Mouse (Mus musculus) midbrain, embryonic 16.5 days (tissue): ENCODE measurements at regions not wholly inside any gene's neighbourhood (a gene's known extent, or its start where the extent isn't known, plus 50 kb on each side); places are given as distances from the start of the nearest gene placed in this dataset.
A peak's percentile ranks its signal among the peaks of the same experiment; 100 is the strongest.
"Not testable (repeated sequence)": the region's sequence is repeated elsewhere in the genome, so short reads cannot be mapped to it uniquely, and the experiment has no call there.

ENCODE experiments used
- ATAC-seq: fragments of 200-750 bp; cut with Nextera tagmentation; 2 replicates; pipeline ENCODE4 v1.8.0; 2017; ENCODE audit warnings: moderate TSS enrichment
- H3K27ac ChIP-seq: fragments of 300-500 bp; sonication (generic); 2 replicates; pipeline ENCODE4 v1.5.1; 2014; ENCODE audit warnings: mild to moderate bottlenecking, low read length, mixed read lengths
- H3K27me3 ChIP-seq: fragments of 300-500 bp; sonication (generic); 2 replicates; pipeline ENCODE4 v1.6.1; 2014; ENCODE audit warnings: low read depth, low read length, mixed read lengths; ENCODE audit not compliant: control insufficient read depth, insufficient read depth
- H3K36me3 ChIP-seq: fragments of 300-500 bp; sonication (generic); 2 replicates; pipeline ENCODE4 v1.6.1; 2014; ENCODE audit warnings: mild to moderate bottlenecking, low read length, moderate library complexity, mixed read lengths; ENCODE audit not compliant: control insufficient read depth, insufficient read depth
- H3K4me1 ChIP-seq: fragments of 300-500 bp; sonication (generic); 2 replicates; pipeline ENCODE4 v1.6.1; 2014; ENCODE audit warnings: mild to moderate bottlenecking, low read length, mixed read lengths; ENCODE audit not compliant: control insufficient read depth, insufficient read depth
- H3K4me2 ChIP-seq: fragments of 300-500 bp; sonication (generic); 2 replicates; pipeline ENCODE4 v1.6.1; 2014; ENCODE audit warnings: mild to moderate bottlenecking, low read length, mixed read lengths
- H3K4me3 ChIP-seq: fragments of 300-500 bp; sonication (generic); 2 replicates; pipeline ENCODE4 v1.5.1; 2014; ENCODE audit warnings: low read depth, mild to moderate bottlenecking, low read length, moderate library complexity, mixed read lengths
- H3K9ac ChIP-seq: fragments of 300-500 bp; sonication (generic); 2 replicates; pipeline ENCODE4 v1.6.1; 2014; ENCODE audit warnings: low read depth, low read length, mixed read lengths
- H3K9me3 ChIP-seq: fragments of 300-500 bp; sonication (generic); replicated peaks from 2 replicates; pipeline ENCODE4 v1.6.1; 2014; ENCODE audit warnings: mild to moderate bottlenecking, low read length, mixed read lengths; ENCODE audit not compliant: control insufficient read depth, poor library complexity, severe bottlenecking
- WGBS: fragments of 180-500 bp; shearing (Covaris S2); extraction: QIAGEN DNeasy Blood & Tissue Kit; methylation state at CpG from one replicate; pipeline ENCODE4 v1.1.7; 2014; 5-methylcytosine and 5-hydroxymethylcytosine counted together

GRCm38 (mm10) chr10:48582006-48582405 lies 1206.6 kb downstream of the Grik2 start:
- Histone ChIP-seq H3K27ac (no peak overlapping the region), H3K36me3 (no peaks in the 10 kb centered on the region), H3K4me2 (no peak overlapping the region), H3K4me3 (no peak overlapping the region), H3K9ac (no peak overlapping the region), H3K9me3 (no peaks in the 10 kb centered on the region), H3K4me1 (no peaks in the 10 kb centered on the region), H3K27me3 (no peaks in the 10 kb centered on the region)
- ATAC-seq: no peak
- WGBS: 65% methylated on average over 1 of the region's 1 CpGs

- no peaks in the 10 kb centered on the region for H3K9me3 ChIP-seq
- H3K9ac ChIP-seq: no peak overlapping the region
- no peak overlapping the region for H3K27ac ChIP-seq
- no peak overlapping the region for H3K4me2 ChIP-seq
- H3K4me1 ChIP-seq: no peaks in the 10 kb centered on the region
- no peak overlapping the region for H3K4me3 ChIP-seq
- H3K36me3 ChIP-seq: no peaks in the 10 kb centered on the region
- no peak for ATAC-seq
- no peaks in the 10 kb centered on the region for H3K27me3 ChIP-seq
- WGBS: 94% methylated on average over 1 of the region's 1 CpGs
These were observed 1207.5 kb downstream of the Grik2 start for GRCm38 (mm10) chr10:48581081-48581480.

- no peaks in the 10 kb centered on the region for H3K27me3 ChIP-seq
- WGBS: 89% methylated on average over 2 of the region's 2 CpGs
- no peak overlapping the region for H3K27ac ChIP-seq
- no peaks in the 10 kb centered on the region for H3K9me3 ChIP-seq
- no peaks in the 10 kb centered on the region for H3K4me1 ChIP-seq
- H3K4me3 ChIP-seq: no peak overlapping the region
- H3K36me3 ChIP-seq: no peaks in the 10 kb centered on the region
- H3K9ac ChIP-seq: no peak overlapping the region
- ATAC-seq: no peak
- H3K4me2 ChIP-seq: no peak overlapping the region
These were observed 1216.0 kb downstream of the Grik2 start for GRCm38 (mm10) chr10:48572600-48572999.

- not testable (repeated sequence) for H3K27me3 ChIP-seq, H3K4me3 ChIP-seq, H3K9ac ChIP-seq, H3K4me1 ChIP-seq, H3K9me3 ChIP-seq, H3K4me2 ChIP-seq, H3K27ac ChIP-seq, ATAC-seq, H3K36me3 ChIP-seq
- 72% methylated on average over 2 of the region's 2 CpGs for WGBS
These were observed 1238.8 kb downstream of the Grik2 start for GRCm38 (mm10) chr10:48549791-48550190.

GRCm38 (mm10) chr10:48522258-48522657 lies 1266.3 kb downstream of the Grik2 start:
- Histone ChIP-seq H3K36me3 (no peaks in the 10 kb centered on the region), H3K27me3 (no peaks in the 10 kb centered on the region), H3K9me3 (no peaks in the 10 kb centered on the region), H3K9ac (no peak overlapping the region), H3K4me3 (no peak overlapping the region), H3K27ac (no peak overlapping the region), H3K4me1 (no peaks in the 10 kb centered on the region), H3K4me2 (no peak overlapping the region)
- 91% methylated on average over 1 of the region's 1 CpGs for WGBS
- no peak for ATAC-seq

GRCm38 (mm10) chr10:48472927-48473326 lies 1315.6 kb downstream of the Grik2 start:
- Histone ChIP-seq H3K9ac (no peak overlapping the region), H3K27ac (no peak overlapping the region)
- ATAC-seq: no peak

GRCm38 (mm10) chr10:48443739-48444342 lies 1344.7 kb downstream of the Grik2 start:
- Histone ChIP-seq H3K9ac (no peak overlapping the region), H3K4me2 (no peak overlapping the region), H3K4me1 (no peaks in the 10 kb centered on the region), H3K36me3 (no peaks in the 10 kb centered on the region), H3K9me3 (no peaks in the 10 kb centered on the region), H3K27me3 (no peaks in the 10 kb centered on the region), H3K4me3 (no peak overlapping the region), H3K27ac (no peak overlapping the region)
- 88% methylated on average over 1 of the region's 1 CpGs for WGBS
- peak; percentile 90 for ATAC-seq

More at GRCm38 (mm10) chr10:48472927-48473326, 1315.6 kb downstream of the Grik2 start:
- Histone ChIP-seq H3K4me2 (no peak overlapping the region), H3K9me3 (no peaks in the 10 kb centered on the region), H3K36me3 (no peaks in the 10 kb centered on the region), H3K27me3 (no peaks in the 10 kb centered on the region), H3K4me1 (no peaks in the 10 kb centered on the region), H3K4me3 (no peak overlapping the region)
- 61% methylated on average over 1 of the region's 1 CpGs for WGBS

GRCm38 (mm10) chr10:48433287-48433686 lies 1355.3 kb downstream of the Grik2 start:
- Histone ChIP-seq H3K9me3 (no peaks in the 10 kb centered on the region), H3K27me3 (no peaks in the 10 kb centered on the region), H3K4me1 (no peaks in the 10 kb centered on the region), H3K27ac (no peak overlapping the region), H3K9ac (no peak overlapping the region), H3K36me3 (no peaks in the 10 kb centered on the region), H3K4me3 (no peak overlapping the region), H3K4me2 (no peak overlapping the region)
- ATAC-seq: no peak

- Histone ChIP-seq H3K9ac (no peak overlapping the region), H3K9me3 (no peaks in the 10 kb centered on the region), H3K4me1 (no peaks in the 10 kb centered on the region), H3K4me3 (no peak overlapping the region), H3K36me3 (no peaks in the 10 kb centered on the region), H3K27me3 (no peaks in the 10 kb centered on the region), H3K4me2 (no peak overlapping the region), H3K27ac (no peak overlapping the region)
- ATAC-seq: no peak
These were observed 1363.1 kb downstream of the Grik2 start for GRCm38 (mm10) chr10:48425501-48425900.
